Mouse (Mus musculus): Measurements from ENCODE around the gene Klrb1f.
"Not testable (repeated sequence)": the region's sequence is repeated elsewhere in the genome, so short reads cannot be mapped to it uniquely, and the experiment has no call there.

Klrb1f gene

GRCm38 (mm10) chr6:129048857-129049473 is 3.3 kb downstream of the Klrb1f start:
- DNase-seq (ENCODE audit: low spot score in 2 of 2): peak; percentile 33 to 63

DNA sequence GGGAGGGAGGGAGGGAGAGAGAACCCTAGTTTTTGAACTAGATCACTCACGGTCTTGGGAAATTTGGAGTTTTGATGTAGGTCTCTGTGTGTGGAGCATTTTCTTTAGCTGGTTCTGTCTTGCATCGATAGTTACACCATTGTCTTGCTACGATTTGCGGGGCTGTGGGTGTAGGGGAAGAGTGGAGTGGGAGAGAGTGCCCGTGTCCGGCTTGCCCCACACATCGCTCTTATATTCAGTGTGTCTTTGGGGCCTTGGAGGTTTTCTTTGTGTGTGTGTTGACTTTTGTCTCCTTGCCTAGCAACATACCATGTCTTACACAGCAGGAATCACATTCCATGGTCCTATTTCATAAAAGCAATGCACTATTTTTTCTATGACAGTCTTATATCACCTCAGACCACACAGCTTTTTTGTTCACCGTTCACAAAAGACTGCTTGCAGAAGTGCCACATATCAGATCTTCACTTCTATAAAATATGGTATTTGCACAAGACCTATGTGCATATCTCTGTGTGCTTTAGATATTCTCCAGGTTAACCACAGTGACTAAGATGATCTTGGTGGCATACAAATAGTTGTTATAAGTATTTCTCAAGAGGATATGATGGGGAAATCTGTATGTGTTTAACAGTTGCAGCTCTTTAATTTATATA is 4.0 kb downstream of the Klrb1f start:
- no peak for DNase-seq (ENCODE audit: low spot score in 2 of 2)

DNA sequence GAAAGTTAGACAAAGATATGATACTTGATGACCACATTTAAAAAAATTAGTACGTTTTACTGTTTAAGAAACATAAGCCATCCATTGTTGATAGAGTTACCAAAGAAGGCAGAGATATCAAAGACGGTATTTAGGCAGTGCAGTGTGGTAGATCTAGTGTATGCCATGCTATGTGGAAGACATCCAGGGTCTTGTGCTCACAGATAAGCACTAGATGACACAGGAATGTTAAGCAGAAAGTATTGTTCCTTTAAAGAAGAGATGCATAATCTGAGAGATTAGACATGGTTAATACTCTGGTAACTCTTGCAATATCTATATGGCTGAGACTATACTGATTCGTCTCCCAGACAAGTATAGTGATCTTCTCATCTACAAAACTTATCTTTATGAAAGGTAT is 5.4 kb downstream of the Klrb1f start:
- DNase-seq (ENCODE audit: low spot score in 2 of 2): no peak

DNA sequence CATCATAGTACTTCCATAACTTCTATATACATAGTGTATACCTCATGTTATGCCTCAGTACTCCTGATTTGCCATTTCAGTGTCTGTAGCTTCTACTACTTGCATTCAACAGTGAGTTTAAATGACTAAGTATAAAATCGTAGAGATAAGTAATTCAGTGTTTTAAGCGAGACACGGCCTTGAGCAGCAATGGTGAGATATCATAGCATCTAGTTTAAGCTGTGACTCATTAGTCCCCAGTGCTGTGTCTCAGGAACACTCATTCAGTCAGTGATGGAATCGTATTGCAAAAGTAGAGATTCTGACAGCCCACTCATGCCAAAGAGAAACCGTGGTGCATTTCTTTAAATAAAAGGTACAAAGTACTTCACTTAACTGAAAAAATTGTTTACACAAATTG is 6.0 kb downstream of the Klrb1f start:
- no peak for DNase-seq (ENCODE audit: low spot score in 2 of 2)

- no peak for DNase-seq (ENCODE audit: low spot score in 2 of 2)
Observed at GRCm38 (mm10) chr6:129056237-129056636, 10.5 kb downstream of the Klrb1f start.

GRCm38 (mm10) chr6:129058013-129058412 is 12.3 kb downstream of the Klrb1f start:
- DNase-seq (ENCODE audit: low spot score in 2 of 2): no peak

DNA sequence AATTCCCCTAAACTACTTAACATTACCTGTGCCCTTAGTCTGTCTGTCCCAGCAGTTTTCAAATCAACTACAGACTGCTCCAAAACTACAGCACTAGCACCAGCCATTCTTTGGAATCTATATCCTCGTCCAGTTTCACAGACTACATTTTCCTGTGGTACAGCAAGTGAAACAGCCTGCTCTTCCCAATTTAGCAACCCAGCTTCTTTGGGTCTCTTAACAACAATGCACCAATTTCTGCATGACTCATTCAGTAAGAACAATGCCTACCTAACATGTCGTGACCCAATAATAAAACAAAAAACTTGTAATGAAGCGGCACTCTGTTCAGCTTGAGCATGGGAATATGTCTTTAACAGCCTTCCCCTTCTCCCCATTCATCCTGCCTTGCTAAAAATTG is 19.7 kb downstream of the Klrb1f start:
- DNase-seq (ENCODE audit: low spot score in 2 of 2): no peak

DNA sequence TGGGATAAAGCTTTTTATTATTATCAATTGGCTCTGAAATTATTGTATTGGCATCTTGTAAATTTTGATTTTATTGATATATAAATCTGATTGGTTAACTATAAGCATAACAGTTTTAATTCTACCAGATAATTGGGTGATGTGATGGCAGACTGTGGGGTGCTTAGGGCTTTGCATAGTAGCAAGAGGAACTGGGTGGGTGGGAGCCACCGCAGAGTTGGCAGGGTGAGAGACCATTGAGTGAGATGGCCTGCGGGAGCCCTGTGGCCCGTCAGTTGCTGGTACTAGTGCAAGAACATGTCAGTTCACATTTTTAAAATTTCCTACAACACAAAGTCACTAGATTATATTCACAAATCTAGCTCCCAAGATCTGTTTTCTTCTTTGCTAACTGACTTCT is 20.2 kb downstream of the Klrb1f start:
- no peak for DNase-seq (ENCODE audit: low spot score in 2 of 2)

- no peak for DNase-seq (ENCODE audit: low spot score in 2 of 2)
Observed at GRCm38 (mm10) chr6:129066530-129066929, 20.8 kb downstream of the Klrb1f start.

GRCm38 (mm10) chr6:129066986-129067385 is 21.3 kb downstream of the Klrb1f start:
- no peak for DNase-seq (ENCODE audit: low spot score in 2 of 2)

DNA sequence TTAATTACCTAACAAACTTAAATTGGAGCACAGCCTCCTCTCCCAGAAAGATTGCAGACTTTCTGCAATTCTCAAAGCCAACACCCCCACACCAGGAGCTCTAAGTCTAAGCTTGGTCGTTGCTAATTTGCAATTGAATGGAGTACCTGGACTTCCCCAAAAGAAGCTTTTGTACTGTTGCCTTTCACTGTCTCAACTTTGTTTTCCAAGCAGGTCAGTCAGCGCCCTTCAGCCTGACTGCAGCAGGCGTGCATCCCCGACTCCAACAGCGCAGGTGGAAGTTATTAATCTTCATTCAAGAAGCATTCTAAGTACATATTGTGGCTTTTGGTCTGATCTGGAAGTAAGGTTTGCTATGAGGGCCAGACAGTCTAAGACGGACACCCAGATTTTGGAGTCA is 39.4 kb downstream of the Klrb1f start:
- no peak for DNase-seq (ENCODE audit: low spot score in 2 of 2)

DNA sequence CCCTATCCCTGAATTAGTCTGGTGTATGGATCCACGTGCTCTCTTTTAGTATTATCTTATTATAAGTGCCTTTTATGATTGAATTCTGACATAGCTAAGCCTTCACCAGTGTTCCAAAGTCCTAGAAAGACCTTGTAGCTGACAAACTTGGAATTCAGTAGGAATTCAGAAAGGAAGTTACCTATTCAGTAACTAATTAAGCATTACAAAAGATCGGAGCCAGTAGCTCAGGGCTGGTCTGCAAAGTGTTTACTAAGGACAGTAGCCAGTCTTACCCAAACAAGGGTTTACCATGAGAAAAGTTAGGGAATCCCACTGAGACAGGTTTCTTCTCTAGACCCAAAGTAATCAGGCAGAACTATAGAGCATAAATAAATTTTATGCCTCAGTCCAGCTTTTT is 40.3 kb downstream of the Klrb1f start:
- DNase-seq (ENCODE audit: low spot score in 2 of 2): not testable (repeated sequence)

- DNase-seq (ENCODE audit: low spot score in 2 of 2): no peak
Observed at GRCm38 (mm10) chr6:129088161-129088560, 42.5 kb downstream of the Klrb1f start.

DNA sequence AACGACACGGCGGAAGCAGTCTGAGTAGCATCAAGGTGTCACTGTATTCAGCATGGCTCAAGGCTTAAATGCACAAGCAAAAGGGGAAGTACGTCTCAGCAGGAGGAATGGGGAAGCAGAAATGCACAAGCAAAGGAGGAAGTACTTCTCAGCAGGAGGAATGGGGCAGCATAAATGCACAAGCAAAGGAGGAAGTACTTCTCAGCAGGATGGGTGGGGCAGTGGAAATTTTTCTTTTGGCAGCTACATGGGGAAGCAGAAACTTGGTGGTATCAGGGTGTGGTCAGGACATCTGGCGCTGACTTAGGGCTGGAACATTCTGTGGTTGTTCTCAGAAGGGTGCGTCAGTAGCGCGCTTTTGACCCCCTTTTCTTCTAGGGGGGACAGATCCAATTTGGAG is 42.9 kb downstream of the Klrb1f start:
- DNase-seq (ENCODE audit: low spot score in 2 of 2): not testable (repeated sequence)

DNA sequence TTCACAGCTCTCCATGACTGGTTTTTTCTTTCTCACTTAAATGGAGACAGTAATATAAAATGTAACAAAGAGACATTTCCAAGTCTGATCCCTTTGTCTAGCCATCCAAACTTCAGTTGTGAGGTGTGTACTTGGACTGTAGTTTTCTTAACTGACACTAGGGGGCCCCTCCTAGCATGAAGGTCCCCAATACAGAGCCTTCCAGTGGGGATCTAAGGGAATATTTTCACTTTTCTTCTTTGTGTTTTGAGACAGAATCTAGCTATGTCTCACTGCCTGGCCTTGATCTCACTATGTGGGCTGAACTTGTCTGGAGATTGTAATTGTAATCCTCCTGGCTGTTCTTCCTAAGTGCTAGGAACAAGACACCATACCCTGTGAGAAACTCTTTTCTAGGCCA is 49.5 kb downstream of the Klrb1f start:
- DNase-seq (ENCODE audit: low spot score in 2 of 2): no peak

GRCm38 (mm10) chr6:129097929-129098328 is 52.2 kb downstream of the Klrb1f start:
- no peak for DNase-seq (ENCODE audit: low spot score in 2 of 2)

GRCm38 (mm10) chr6:129100794-129101193 is 55.1 kb downstream of the Klrb1f start, which contains the start of gene Clec2e:
Gene Clec2e (minus strand): TSS chr6:129100913.
- not testable (repeated sequence) for DNase-seq (ENCODE audit: low spot score in 2 of 2)

DNA sequence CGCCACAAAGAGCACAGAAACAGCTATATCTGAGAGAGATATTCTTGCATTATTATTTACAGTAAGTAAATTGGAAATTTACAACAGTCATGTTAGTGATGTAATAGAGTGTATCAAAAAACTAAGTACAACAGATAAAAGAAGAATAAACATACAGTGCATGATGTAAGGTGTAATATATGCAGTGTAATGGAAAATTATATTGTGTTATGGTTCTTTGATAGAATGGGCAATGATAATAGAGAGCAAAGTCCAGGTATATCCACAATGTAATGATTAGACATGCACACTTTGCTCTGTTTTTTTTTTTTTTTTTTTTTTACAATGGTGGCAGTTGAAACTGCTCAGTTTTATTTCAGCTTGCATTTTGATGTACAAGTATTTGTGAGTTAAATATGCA is 55.9 kb downstream of the Klrb1f start:
- no peak for DNase-seq (ENCODE audit: low spot score in 2 of 2)

GRCm38 (mm10) chr6:129102858-129103555 is 57.3 kb downstream of the Klrb1f start:
- no peak for DNase-seq (ENCODE audit: low spot score in 2 of 2)

All from urinary bladder, postnatal 4 days (tissue).